Comparison of ENCODE assay signal across 9 mouse cellular contexts in genomic region chr3:129391888-129392813, GRCm38 (mm10). TPM values are rescaled to one million over a fixed set of nuclear protein-coding genes. Genes with fewer than 3 reads are reported as not detected.
A peak's percentile ranks its signal among the peaks of the same experiment; 100 is the strongest.
DNase-seq lines count a peak whose midpoint lies in the region; ATAC-seq and TF ChIP-seq lines count a peak whose summit lies in the region.
"Had no signal": no experiment of that assay in that cellular context is flagged by ENCODE, and none has a peak within 500 bp of the region (broad histone marks: within the 10 kb centered on the region; RNA-seq: fewer than 3 reads in every experiment).

No protein-coding gene starts in this region.

- H3K27ac ChIP-seq in heart, postnatal 0 days (ENCODE audit: low read depth), result no peak overlapping the region
- no peak overlapping the region for H3K27ac ChIP-seq in heart, embryonic 10.5 days
- peak overlapping the region; percentile 24; the same call in 1 of the 2 replicates for H3K27ac ChIP-seq in lung, embryonic 15.5 days
- peak overlapping the region; percentile 86 for H3K27ac ChIP-seq in brown adipose tissue, adult 24 weeks (replicated peaks; ENCODE audit: low read depth, low read length)
- H3K27ac ChIP-seq: neural tube, embryonic 12.5 days had no signal

- no peak for TF ChIP-seq CTCF in heart, postnatal 0 days (IDR thresholded peaks at IDR 0.05; ENCODE audit: low read depth)

- H3K4me3 ChIP-seq in heart, postnatal 0 days (ENCODE audit: low read depth, low read length), result no peak overlapping the region
- H3K4me3 ChIP-seq in heart, embryonic 10.5 days, result no peak overlapping the region
- no peak overlapping the region for H3K4me3 ChIP-seq in lung, embryonic 15.5 days
- peak overlapping the region; percentile 71; the same call in 1 of the 2 replicates for H3K4me3 ChIP-seq in brown adipose tissue, adult 24 weeks (ENCODE audit: insufficient read depth, low read depth, low read length)
- H3K4me3 ChIP-seq: neural tube, embryonic 12.5 days had no signal

- H3K4me1 ChIP-seq in heart, postnatal 0 days (ENCODE audit: control insufficient read depth, insufficient read depth), result no peaks in the 10 kb centered on the region
- H3K4me1 ChIP-seq in heart, embryonic 10.5 days, result no peaks in the 10 kb centered on the region
- peaks cover 16% of the 10 kb centered on the region for H3K4me1 ChIP-seq in lung, embryonic 15.5 days
- peaks cover 11% of the 10 kb centered on the region for H3K4me1 ChIP-seq in brown adipose tissue, adult 24 weeks (ENCODE audit: control insufficient read depth, insufficient read depth, insufficient read length, low read length)
- H3K4me1 ChIP-seq: neural tube, embryonic 12.5 days had no signal

- no peaks in the 10 kb centered on the region for H3K27me3 ChIP-seq in heart, postnatal 0 days (ENCODE audit: control insufficient read depth, insufficient read depth, low read length)
- H3K27me3 ChIP-seq in heart, embryonic 10.5 days (ENCODE audit: insufficient read depth, poor library complexity, severe bottlenecking), result no peaks in the 10 kb centered on the region
- no peaks in the 10 kb centered on the region for H3K27me3 ChIP-seq in lung, embryonic 15.5 days
- H3K27me3 ChIP-seq: neural tube, embryonic 12.5 days had no signal

- 34% methylated on average over 14 of the region's 14 CpGs for WGBS in heart, postnatal 0 days
- 59% methylated on average over 14 of the region's 14 CpGs for WGBS in heart, embryonic 10.5 days
- WGBS in lung, embryonic 15.5 days, result 25% methylated on average over 14 of the region's 14 CpGs

- no peaks in the 10 kb centered on the region for H3K36me3 ChIP-seq in heart, postnatal 0 days (replicated peaks; ENCODE audit: control insufficient read depth, insufficient read depth, low read length)
- no peaks in the 10 kb centered on the region for H3K36me3 ChIP-seq in heart, embryonic 10.5 days
- no peaks in the 10 kb centered on the region for H3K36me3 ChIP-seq in lung, embryonic 15.5 days
- H3K36me3 ChIP-seq: neural tube, embryonic 12.5 days had no signal

- H3K4me2 ChIP-seq in heart, postnatal 0 days (ENCODE audit: low read depth, low read length), result no peak overlapping the region
- H3K4me2 ChIP-seq in lung, embryonic 15.5 days, result no peak overlapping the region

- H3K9me3 ChIP-seq in heart, postnatal 0 days (replicated peaks; ENCODE audit: control insufficient read depth, low read length), result no peaks in the 10 kb centered on the region
- 0 out of 2 replicates have a peak, but pooled peaks cover 3% of the 10 kb centered on the region for H3K9me3 ChIP-seq in heart, embryonic 10.5 days
- H3K9me3 ChIP-seq in lung, embryonic 15.5 days, result no peaks in the 10 kb centered on the region
- H3K9me3 ChIP-seq: neural tube, embryonic 12.5 days had no signal

- no peak for TF ChIP-seq EP300 in heart, postnatal 0 days (IDR thresholded peaks at IDR 0.05; ENCODE audit: low read depth)

- ATAC-seq in heart, postnatal 0 days (ENCODE audit: insufficient read depth, low read depth), result no peak; the same call in 1 of the 2 replicates
- ATAC-seq in lung, embryonic 15.5 days (ENCODE audit: borderline replicate concordance, extremely low read depth, low FRiP score, low TSS enrichment), result peak; percentile 74; the same call in 1 of the 2 replicates

- DNase-seq in heart, postnatal 0 days (ENCODE audit: low spot score), result peak; percentile 25
- no peak for DNase-seq in heart, embryonic 10.5 days (ENCODE audit: low spot score)
- no peak for DNase-seq in lung, postnatal 14 days
- DNase-seq in kidney, postnatal 10 days, result peak; percentile 46
- no peak for DNase-seq in frontal cortex, postnatal 25 days (ENCODE audit: low spot score in 2 of 2)
- DNase-seq: cerebellum, adult 9-10 months had no signal

- no peak overlapping the region for H3K9ac ChIP-seq in heart, postnatal 0 days (replicated peaks; ENCODE audit: low read depth, low read length)
- no peak overlapping the region for H3K9ac ChIP-seq in lung, embryonic 15.5 days
- H3K9ac ChIP-seq: neural tube, embryonic 12.5 days had no signal

RNA-seq across cellular contexts. Expression of gene Enpep, which starts 59.6 kb away (rescaled TPM):
- 8.4 and 11.2 TPM in 2 replicates for total RNA-seq in heart, postnatal 0 days (2014; rRNA removed; ENCODE audit: low replicate concordance)
- polyA plus RNA-seq in heart, postnatal 0 days (2015; fragmentation: Nextera tagmentation; extraction: Ambion mirVana), result 8.3 and 9.0 TPM in 2 replicates
- 5.1 and 8.8 TPM in 2 replicates for polyA plus RNA-seq in heart, embryonic 10.5 days (2016; fragmentation: Nextera tagmentation; extraction: Ambion mirVana)
- polyA plus RNA-seq in lung, embryonic 15.5 days (2015; fragmentation: Nextera tagmentation; extraction: Ambion mirVana), result 41.0 and 44.8 TPM in 2 replicates
- 13.1 and 13.4 TPM in 2 replicates for polyA plus RNA-seq in brown adipose tissue, adult 24 weeks (2012; ENCODE audit: insufficient read depth, insufficient read length, missing spikeins)

Comparison
In these comparisons a context has a peak if more than half of its experiments do, and no peak if none do; other contexts are left out.
1. DNase-seq: peak in heart, postnatal 0 days (single experiment) and kidney, postnatal 10 days (single experiment); none in heart, embryonic 10.5 days (single experiment), lung, postnatal 14 days (single experiment) and frontal cortex, postnatal 25 days (0 of 2).
2. H3K27ac ChIP-seq: peak in lung, embryonic 15.5 days (single experiment) and brown adipose tissue, adult 24 weeks (single experiment); none in heart, postnatal 0 days (single experiment) and heart, embryonic 10.5 days (single experiment).